Mouse (Mus musculus) ES-Bruce4 (cell line): Measurements from ENCODE around the gene Dapk2.

ENCODE experiments used
- CTCF ChIP-seq: IDR thresholded peaks from one replicate; pipeline ENCODE4 v1.8.1; 2011; ENCODE audit warnings: low read depth, low read length
- EP300 ChIP-seq: IDR thresholded peaks from 2 replicates; pipeline ENCODE4 v1.6.1; 2011; ENCODE audit warnings: low read depth, low read length; ENCODE audit not compliant: insufficient read depth
- POLR2A ChIP-seq: IDR thresholded peaks from one replicate; pipeline ENCODE4 v1.8.1; 2011; ENCODE audit warnings: low read length; ENCODE audit not compliant: insufficient read depth

DNA sequence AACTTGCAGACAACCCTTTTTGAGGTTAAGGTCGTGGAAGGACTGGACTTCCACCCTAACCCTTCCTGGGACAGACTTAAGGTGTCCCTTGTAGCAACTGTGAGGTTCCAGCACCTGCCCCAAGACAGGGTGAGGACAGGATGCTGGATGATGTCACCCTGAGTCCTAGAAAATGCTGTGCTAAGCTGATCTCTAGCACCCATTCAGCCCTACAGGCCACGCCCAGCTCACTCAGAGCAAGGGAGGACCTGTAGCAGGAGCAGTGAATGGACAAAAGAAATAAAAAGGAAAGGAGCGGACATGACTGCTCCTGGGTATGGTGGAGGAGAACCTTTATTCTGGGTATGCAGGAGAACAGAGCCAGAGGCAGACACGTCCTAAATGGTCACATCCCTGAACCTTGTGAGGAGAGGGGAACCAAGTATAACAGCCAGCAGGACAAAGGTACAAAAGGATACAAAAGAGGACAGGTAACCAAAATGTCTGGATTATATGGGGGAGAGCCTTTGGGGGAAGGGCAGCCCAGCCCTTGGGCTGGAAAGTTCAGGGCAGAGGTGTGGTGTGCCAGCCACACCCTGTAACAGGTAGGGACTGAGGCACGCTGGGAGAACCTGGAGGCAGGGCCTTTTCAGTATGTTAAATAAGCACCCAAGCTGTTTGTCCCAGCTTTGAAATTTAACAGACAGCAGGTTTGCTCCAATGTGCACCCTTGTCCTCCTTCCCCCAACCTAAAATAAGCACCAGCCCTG is 67.9 kb downstream of the Dapk2 start:
- TF ChIP-seq CTCF (no peak), POLR2A (no peak), EP300 (no peak)
